8 mouse cellular contexts compared by ENCODE assay signal in the genomic region with DNA sequence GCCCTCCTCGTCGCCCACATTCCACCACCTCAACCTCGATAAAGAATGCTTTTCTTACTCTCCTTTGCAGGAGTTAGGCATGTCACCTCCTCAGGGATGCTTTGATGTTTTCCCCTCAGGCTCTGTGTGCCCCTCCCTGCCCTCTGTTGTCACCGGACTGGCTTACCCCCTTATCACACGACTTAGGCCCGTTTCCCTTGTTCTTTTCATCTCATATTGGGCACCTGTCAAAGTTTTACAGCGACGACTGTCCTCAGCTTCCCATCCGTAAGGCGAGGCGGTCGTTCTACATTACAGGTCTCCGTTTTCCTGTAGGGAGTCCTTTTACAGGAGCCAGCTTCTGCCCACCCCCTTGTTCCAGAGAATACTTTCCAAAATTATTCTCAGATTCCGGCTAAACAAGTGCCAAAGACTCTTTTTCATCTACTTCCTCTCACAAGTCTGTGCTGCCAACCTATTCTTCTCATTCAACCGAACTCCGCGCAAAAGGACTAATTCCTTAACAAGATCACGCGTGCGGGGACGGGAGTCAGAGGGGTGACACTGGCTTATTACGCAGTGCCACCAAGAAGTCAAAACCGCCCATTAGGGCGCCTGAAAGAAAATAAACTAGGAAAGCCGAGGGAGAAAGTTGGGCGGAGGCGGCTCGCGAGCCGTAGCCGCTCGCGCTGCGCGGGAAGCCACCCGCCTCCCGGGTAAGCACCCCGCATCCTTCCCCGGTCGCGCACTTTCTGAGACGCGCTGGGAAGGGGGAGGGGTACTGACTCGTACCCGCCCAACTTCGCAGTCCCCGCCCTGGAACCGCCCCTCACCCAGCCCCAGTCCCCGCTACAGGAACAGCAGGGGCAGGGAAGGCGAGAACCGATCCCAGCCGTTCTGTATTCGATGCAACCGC. TPM values are rescaled to one million over a fixed set of nuclear protein-coding genes. Genes with fewer than 3 reads are reported as not detected.
A peak's percentile ranks its signal among the peaks of the same experiment; 100 is the strongest.
DNase-seq lines count a peak whose midpoint lies in the region; ATAC-seq lines count a peak whose summit lies in the region.

No protein-coding gene starts in this region.

- peak overlapping the region; percentile 77 for H3K4me3 ChIP-seq in forebrain, embryonic 16.5 days (replicated peaks; ENCODE audit: low read length)
- H3K4me3 ChIP-seq in limb, embryonic 13.5 days: peak overlapping the region; percentile 65
- peak overlapping the region; percentile 57 for H3K4me3 ChIP-seq in neural tube, embryonic 13.5 days

- peak overlapping the region; percentile 92 for H3K27ac ChIP-seq in forebrain, embryonic 16.5 days (ENCODE audit: low read length)
- peak overlapping the region; percentile 81; the same call in 1 of the 2 replicates for H3K27ac ChIP-seq in limb, embryonic 13.5 days
- peak overlapping the region; percentile 87 for H3K27ac ChIP-seq in neural tube, embryonic 13.5 days (replicated peaks)

- peak overlapping the region; percentile 82 for H3K9ac ChIP-seq in forebrain, embryonic 16.5 days (replicated peaks; ENCODE audit: low read depth, low read length)
- peak overlapping the region; percentile 68 for H3K9ac ChIP-seq in limb, embryonic 13.5 days
- H3K9ac ChIP-seq in neural tube, embryonic 13.5 days: peak overlapping the region; percentile 71

- peaks cover 20% of the 10 kb centered on the region for H3K4me1 ChIP-seq in forebrain, embryonic 16.5 days (replicated peaks; ENCODE audit: control insufficient read depth, insufficient read depth, low read length)
- peaks cover 24% of the 10 kb centered on the region for H3K4me1 ChIP-seq in limb, embryonic 13.5 days
- H3K4me1 ChIP-seq in neural tube, embryonic 13.5 days (replicated peaks): peaks cover 27% of the 10 kb centered on the region

- WGBS in forebrain, embryonic 16.5 days: under 1% methylated on average over 54 of the region's 54 CpGs
- WGBS in limb, embryonic 13.5 days: under 1% methylated on average over 54 of the region's 54 CpGs
- WGBS in neural tube, embryonic 13.5 days: under 1% methylated on average over 54 of the region's 54 CpGs

- no peaks in the 10 kb centered on the region for H3K9me3 ChIP-seq in forebrain, embryonic 16.5 days (ENCODE audit: control insufficient read depth, low read length)
- H3K9me3 ChIP-seq in limb, embryonic 13.5 days: no peaks in the 10 kb centered on the region
- H3K9me3 ChIP-seq in neural tube, embryonic 13.5 days: no peaks in the 10 kb centered on the region

- peaks cover 23% of the 10 kb centered on the region for H3K27me3 ChIP-seq in forebrain, embryonic 16.5 days (replicated peaks; ENCODE audit: control insufficient read depth, insufficient read depth, low read length)
- H3K27me3 ChIP-seq in limb, embryonic 13.5 days: peaks cover 42% of the 10 kb centered on the region
- peaks cover 56% of the 10 kb centered on the region for H3K27me3 ChIP-seq in neural tube, embryonic 13.5 days

- H3K4me2 ChIP-seq in forebrain, embryonic 16.5 days (ENCODE audit: low read length): peak overlapping the region; percentile 64
- H3K4me2 ChIP-seq in limb, embryonic 13.5 days (replicated peaks): peak overlapping the region; percentile 87
- peak overlapping the region; percentile 77 for H3K4me2 ChIP-seq in neural tube, embryonic 13.5 days

- no peaks in the 10 kb centered on the region for H3K36me3 ChIP-seq in forebrain, embryonic 16.5 days (ENCODE audit: control insufficient read depth, insufficient read depth)
- H3K36me3 ChIP-seq in limb, embryonic 13.5 days: no peaks in the 10 kb centered on the region
- no peaks in the 10 kb centered on the region for H3K36me3 ChIP-seq in neural tube, embryonic 13.5 days

- DNase-seq in adrenal gland, postnatal 14 days: peak; percentile 94
- DNase-seq in adrenal gland, adult 18-20 months (ENCODE audit: low spot score in 2 of 2): no peak
- DNase-seq in ovary, postnatal 14 days (ENCODE audit: low spot score): peak; percentile 15
- DNase-seq in ovary, postnatal 36 days (ENCODE audit: low spot score): no peak
- no peak for DNase-seq in gastrocnemius, adult 18-20 months (ENCODE audit: low spot score)

- ATAC-seq in forebrain, embryonic 16.5 days: peak; percentile 91
- peak; percentile 91 for ATAC-seq in limb, embryonic 13.5 days (ENCODE audit: low FRiP score, low read depth)
- peak; percentile 94 for ATAC-seq in neural tube, embryonic 13.5 days (ENCODE audit: low read depth)

RNA-seq across cellular contexts. Expression of a gene that starts 0.7 kb away (rescaled TPM):
- 21.9 and 23.3 TPM in 2 replicates for total RNA-seq in adrenal gland, postnatal 14 days (2021)
- 10 to 100 TPM; 18.9 to 20.6 TPM for total RNA-seq in adrenal gland, adult 18-20 months (2021)
- polyA plus RNA-seq in forebrain, embryonic 16.5 days (2015; fragmentation: Nextera tagmentation; extraction: Ambion mirVana): 5.4 and 6.2 TPM in 2 replicates
- 6.7 TPM in 2 replicates for polyA plus RNA-seq in limb, embryonic 13.5 days (2015; fragmentation: Nextera tagmentation; extraction: Ambion mirVana)
- 4.6 and 6.1 TPM in 2 replicates for polyA plus RNA-seq in neural tube, embryonic 13.5 days (2015; fragmentation: Nextera tagmentation; extraction: Ambion mirVana)
- 1 to 10 TPM; 7.1 to 9.7 TPM for total RNA-seq in gastrocnemius, adult 18-20 months (2021)

RNA-seq across cellular contexts. Expression of a gene that starts 14.1 kb away (rescaled TPM):
- total RNA-seq in adrenal gland, postnatal 14 days (2021): 0.34 TPM in 1 of 2 replicates, not detected in the other
- under 1 TPM; 0.27 to 0.32 TPM for total RNA-seq in adrenal gland, adult 18-20 months (2021)
- 0.73 and 0.87 TPM in 2 replicates for polyA plus RNA-seq in forebrain, embryonic 16.5 days (2015; fragmentation: Nextera tagmentation; extraction: Ambion mirVana)
- 4.5 and 4.8 TPM in 2 replicates for polyA plus RNA-seq in limb, embryonic 13.5 days (2015; fragmentation: Nextera tagmentation; extraction: Ambion mirVana)
- 0.17 and 1.2 TPM in 2 replicates for polyA plus RNA-seq in neural tube, embryonic 13.5 days (2015; fragmentation: Nextera tagmentation; extraction: Ambion mirVana)
- total RNA-seq in gastrocnemius, adult 18-20 months (2021): under 1 TPM in 1 of 2 experiments, not detected in 1; 0.19 TPM

RNA-seq across cellular contexts. Expression of a gene that starts 33.2 kb away (rescaled TPM):
- total RNA-seq in adrenal gland, postnatal 14 days (2021): 6.4 and 7.0 TPM in 2 replicates
- total RNA-seq in adrenal gland, adult 18-20 months (2021): 1 to 10 TPM; 4.1 to 4.7 TPM
- 4.6 and 5.5 TPM in 2 replicates for polyA plus RNA-seq in forebrain, embryonic 16.5 days (2015; fragmentation: Nextera tagmentation; extraction: Ambion mirVana)
- polyA plus RNA-seq in limb, embryonic 13.5 days (2015; fragmentation: Nextera tagmentation; extraction: Ambion mirVana): 8.9 and 10.1 TPM in 2 replicates
- polyA plus RNA-seq in neural tube, embryonic 13.5 days (2015; fragmentation: Nextera tagmentation; extraction: Ambion mirVana): 4.7 and 5.1 TPM in 2 replicates
- 1 to 10 TPM; 3.9 to 4.0 TPM for total RNA-seq in gastrocnemius, adult 18-20 months (2021)

RNA-seq across cellular contexts. Expression of a gene that starts 33.8 kb away (rescaled TPM):
- total RNA-seq in adrenal gland, postnatal 14 days (2021): 7.3 and 9.1 TPM in 2 replicates
- total RNA-seq in adrenal gland, adult 18-20 months (2021): 1 to 10 TPM; 5.9 to 6.1 TPM
- polyA plus RNA-seq in forebrain, embryonic 16.5 days (2015; fragmentation: Nextera tagmentation; extraction: Ambion mirVana): 16.5 and 17.1 TPM in 2 replicates
- 21.6 and 22.3 TPM in 2 replicates for polyA plus RNA-seq in limb, embryonic 13.5 days (2015; fragmentation: Nextera tagmentation; extraction: Ambion mirVana)
- 15.6 and 18.2 TPM in 2 replicates for polyA plus RNA-seq in neural tube, embryonic 13.5 days (2015; fragmentation: Nextera tagmentation; extraction: Ambion mirVana)
- 1 to 10 TPM; 5.8 to 8.5 TPM for total RNA-seq in gastrocnemius, adult 18-20 months (2021)

Comparison
In these comparisons a context has a peak if more than half of its experiments do, and no peak if none do; other contexts are left out.
1. DNase-seq: peak in adrenal gland, postnatal 14 days (single experiment) and ovary, postnatal 14 days (single experiment); none in adrenal gland, adult 18-20 months (0 of 2), ovary, postnatal 36 days (single experiment) and gastrocnemius, adult 18-20 months (single experiment).
2. Peak in every context shown above with its lines, with median percentiles within 50 percentile points of each other: ATAC-seq, H3K27ac ChIP-seq, H3K4me2 ChIP-seq, H3K4me3 ChIP-seq and H3K9ac ChIP-seq.